Mouse (Mus musculus): Measurements from ENCODE around the gene Rbpj. TPM values are rescaled to one million over a fixed set of nuclear protein-coding genes. Genes with fewer than 3 reads are reported as not detected.
"Not testable (repeated sequence)": the region's sequence is repeated elsewhere in the genome, so short reads cannot be mapped to it uniquely, and the experiment has no call there.

The Rbpj gene
- polyA plus RNA-seq, 1 experiment from 2014 or later = 12.3 TPM

GRCm38 (mm10) chr5:53543399-53543798 lies 77.4 kb downstream of the Rbpj start:
- no peaks in the 10 kb centered on the region for H3K36me3 ChIP-seq (ENCODE audit: control insufficient read depth, insufficient read depth, low read length)
- ATAC-seq (ENCODE audit: low FRiP score, low TSS enrichment) (no peak), DNase-seq (ENCODE audit: low spot score) (no peak)
- TF ChIP-seq CTCF (IDR thresholded peaks at IDR 0.05; ENCODE audit: low read depth) (no peak), EP300 (optimal IDR thresholded peaks at IDR 0.05) (no peak)
- no peaks in the 10 kb centered on the region for H3K27me3 ChIP-seq (ENCODE audit: control insufficient read depth, insufficient read depth, low read length)
- no peak overlapping the region for H3K4me3 ChIP-seq (ENCODE audit: low read depth, low read length)
- no peak overlapping the region for H3K4me2 ChIP-seq (replicated peaks; ENCODE audit: low read depth)
- no peaks in the 10 kb centered on the region for H3K9me3 ChIP-seq (ENCODE audit: control insufficient read depth, low read length)
- H3K9ac ChIP-seq (ENCODE audit: low read length) = no peak overlapping the region
- no peaks in the 10 kb centered on the region for H3K4me1 ChIP-seq (replicated peaks; ENCODE audit: control insufficient read depth, insufficient read depth)
- no peak overlapping the region for H3K27ac ChIP-seq (replicated peaks)
- 71% methylated on average over 4 of the region's 4 CpGs for WGBS

GRCm38 (mm10) chr5:53543945-53544344 lies 78.0 kb downstream of the Rbpj start:
- Histone ChIP-seq H3K27ac (replicated peaks) (no peak overlapping the region), H3K4me1 (replicated peaks; ENCODE audit: control insufficient read depth, insufficient read depth) (no peaks in the 10 kb centered on the region), H3K4me2 (replicated peaks; ENCODE audit: low read depth) (no peak overlapping the region), H3K27me3 (ENCODE audit: control insufficient read depth, insufficient read depth, low read length) (no peaks in the 10 kb centered on the region), H3K36me3 (ENCODE audit: control insufficient read depth, insufficient read depth, low read length) (no peaks in the 10 kb centered on the region), H3K9ac (ENCODE audit: low read length) (no peak overlapping the region), H3K9me3 (ENCODE audit: control insufficient read depth, low read length) (no peaks in the 10 kb centered on the region), H3K4me3 (ENCODE audit: low read depth, low read length) (no peak overlapping the region)
- WGBS = 65% methylated on average over 4 of the region's 4 CpGs
- ATAC-seq (ENCODE audit: low FRiP score, low TSS enrichment) (no peak), DNase-seq (ENCODE audit: low spot score) (no peak)
- TF ChIP-seq EP300 (optimal IDR thresholded peaks at IDR 0.05) (no peak), CTCF (IDR thresholded peaks at IDR 0.05; ENCODE audit: low read depth) (no peak)

GRCm38 (mm10) chr5:53546440-53546839 lies 80.5 kb downstream of the Rbpj start:
- H3K4me3 ChIP-seq (ENCODE audit: low read depth, low read length) = no peak overlapping the region
- TF ChIP-seq CTCF (IDR thresholded peaks at IDR 0.05; ENCODE audit: low read depth) (no peak), EP300 (optimal IDR thresholded peaks at IDR 0.05) (no peak)
- no peaks in the 10 kb centered on the region for H3K36me3 ChIP-seq (ENCODE audit: control insufficient read depth, insufficient read depth, low read length)
- H3K27ac ChIP-seq (replicated peaks) = no peak overlapping the region
- H3K9me3 ChIP-seq (ENCODE audit: control insufficient read depth, low read length) = no peaks in the 10 kb centered on the region
- no peak overlapping the region for H3K4me2 ChIP-seq (replicated peaks; ENCODE audit: low read depth)
- 88% methylated on average over 6 of the region's 6 CpGs for WGBS
- H3K4me1 ChIP-seq (replicated peaks; ENCODE audit: control insufficient read depth, insufficient read depth) = no peaks in the 10 kb centered on the region
- no peak overlapping the region for H3K9ac ChIP-seq (ENCODE audit: low read length)
- DNase-seq (ENCODE audit: low spot score) (no peak), ATAC-seq (ENCODE audit: low FRiP score, low TSS enrichment) (no peak)
- no peaks in the 10 kb centered on the region for H3K27me3 ChIP-seq (ENCODE audit: control insufficient read depth, insufficient read depth, low read length)

GRCm38 (mm10) chr5:53546979-53547472 lies 81.1 kb downstream of the Rbpj start:
- no peak for TF ChIP-seq EP300 (optimal IDR thresholded peaks at IDR 0.05)
- no peak for TF ChIP-seq CTCF (IDR thresholded peaks at IDR 0.05; ENCODE audit: low read depth)
- 46% methylated on average over 9 of the region's 9 CpGs for WGBS
- no peaks in the 10 kb centered on the region for H3K27me3 ChIP-seq (ENCODE audit: control insufficient read depth, insufficient read depth, low read length)
- no peak overlapping the region for H3K4me2 ChIP-seq (replicated peaks; ENCODE audit: low read depth)
- ATAC-seq (ENCODE audit: low FRiP score, low TSS enrichment) = no peak
- no peak overlapping the region for H3K27ac ChIP-seq (replicated peaks)
- no peaks in the 10 kb centered on the region for H3K4me1 ChIP-seq (replicated peaks; ENCODE audit: control insufficient read depth, insufficient read depth)
- DNase-seq (ENCODE audit: low spot score) = no peak
- no peaks in the 10 kb centered on the region for H3K36me3 ChIP-seq (ENCODE audit: control insufficient read depth, insufficient read depth, low read length)
- H3K9me3 ChIP-seq (ENCODE audit: control insufficient read depth, low read length) = no peaks in the 10 kb centered on the region
- H3K9ac ChIP-seq (ENCODE audit: low read length) = no peak overlapping the region
- H3K4me3 ChIP-seq (ENCODE audit: low read depth, low read length) = no peak overlapping the region

- DNase-seq (ENCODE audit: low spot score); H3K4me1 ChIP-seq (replicated peaks; ENCODE audit: control insufficient read depth, insufficient read depth); H3K4me2 ChIP-seq (replicated peaks; ENCODE audit: low read depth); H3K9me3 ChIP-seq (ENCODE audit: control insufficient read depth, low read length); H3K9ac ChIP-seq (ENCODE audit: low read length); H3K36me3 ChIP-seq (ENCODE audit: control insufficient read depth, insufficient read depth, low read length); H3K27me3 ChIP-seq (ENCODE audit: control insufficient read depth, insufficient read depth, low read length); ATAC-seq (ENCODE audit: low FRiP score, low TSS enrichment); H3K4me3 ChIP-seq (ENCODE audit: low read depth, low read length); H3K27ac ChIP-seq (replicated peaks): not testable (repeated sequence)
- 94% methylated on average over 1 of the region's 1 CpGs for WGBS
Measured at GRCm38 (mm10) chr5:53550329-53550728, 84.4 kb downstream of the Rbpj start.

GRCm38 (mm10) chr5:53551394-53551793 lies 85.4 kb downstream of the Rbpj start:
- Histone ChIP-seq H3K36me3 (ENCODE audit: control insufficient read depth, insufficient read depth, low read length) (no peaks in the 10 kb centered on the region), H3K9ac (ENCODE audit: low read length) (no peak overlapping the region), H3K27me3 (ENCODE audit: control insufficient read depth, insufficient read depth, low read length) (no peaks in the 10 kb centered on the region), H3K9me3 (ENCODE audit: control insufficient read depth, low read length) (no peaks in the 10 kb centered on the region), H3K4me2 (replicated peaks; ENCODE audit: low read depth) (no peak overlapping the region), H3K4me3 (ENCODE audit: low read depth, low read length) (no peak overlapping the region), H3K27ac (replicated peaks) (no peak overlapping the region), H3K4me1 (replicated peaks; ENCODE audit: control insufficient read depth, insufficient read depth) (no peaks in the 10 kb centered on the region)
- ATAC-seq (ENCODE audit: low FRiP score, low TSS enrichment) (no peak), DNase-seq (ENCODE audit: low spot score) (no peak)
- TF ChIP-seq EP300 (optimal IDR thresholded peaks at IDR 0.05) (no peak), CTCF (IDR thresholded peaks at IDR 0.05; ENCODE audit: low read depth) (no peak)
- 78% methylated on average over 6 of the region's 6 CpGs for WGBS

All from stomach, postnatal 0 days (tissue).